Mouse (Mus musculus) brain, embryonic 14.5 days (tissue): ENCODE data around the gene Sh3bp5l.

Source experiments
- CTCF ChIP-seq: fragments of 200-500 bp; IDR thresholded peaks from 2 replicates; pipeline ENCODE4 v1.5.1; 2012; ENCODE audit warnings: inconsistent platforms, mild to moderate bottlenecking, moderate library complexity, borderline replicate concordance; ENCODE audit not compliant: insufficient read depth, insufficient read length; ENCODE audit errors: extremely low read depth
- POLR2A ChIP-seq: fragments of 200-500 bp; IDR thresholded peaks from 2 replicates; pipeline ENCODE4 v1.6.1; 2012; ENCODE audit warnings: mild to moderate bottlenecking, inconsistent platforms, borderline replicate concordance; ENCODE audit not compliant: poor library complexity, insufficient read depth, insufficient read length, severe bottlenecking; ENCODE audit errors: extremely low read depth

DNA sequence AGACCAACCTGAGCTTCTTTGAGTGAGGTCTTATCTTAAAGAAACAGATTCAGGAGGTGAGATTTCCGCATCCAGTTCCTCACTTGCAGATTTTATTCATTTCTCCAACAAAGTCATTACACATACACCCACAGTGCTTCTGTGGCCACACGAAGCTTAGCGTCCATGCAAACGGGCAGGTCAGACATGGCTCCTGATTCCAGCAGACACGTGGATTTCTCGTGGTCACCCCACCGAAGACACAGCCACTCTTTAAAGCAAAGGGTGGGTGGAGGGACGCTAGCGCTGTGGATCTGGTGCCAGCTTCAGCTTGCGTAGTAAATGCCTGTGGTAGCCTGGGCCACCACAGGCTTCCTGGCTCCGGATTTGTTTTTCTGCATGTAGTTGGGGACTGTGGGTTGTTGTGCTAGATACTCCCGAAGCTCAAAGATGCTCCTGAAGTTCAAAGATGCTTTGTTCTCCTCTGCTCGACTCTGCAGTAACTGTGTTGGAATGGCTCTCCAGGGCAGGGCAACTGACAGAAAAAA is 48.5 kb upstream of the Sh3bp5l start:
- TF ChIP-seq CTCF (no peak), POLR2A (no peak)
